Mouse (Mus musculus): ENCODE measurements around the gene Dmap1. TPM values are rescaled to one million over a fixed set of nuclear protein-coding genes. Genes with fewer than 3 reads are reported as not detected.
A peak's percentile ranks its signal among the peaks of the same experiment; 100 is the strongest.

The Dmap1 gene
- total RNA-seq, 1 experiment, result 53.6 TPM

GRCm38 (mm10) chr4:117708780-117709550 lies 26.9 kb upstream of the Dmap1 start:
- Histone ChIP-seq H3K4me3 (ENCODE audit: insufficient read depth in 1 of 2, low read depth in 1 of 2, low read length in 2 of 2, poor library complexity in 1 of 2, severe bottlenecking in 1 of 2) (no peak overlapping the region), H3K4me1 (ENCODE audit: control insufficient read depth in 2 of 2, insufficient read depth in 2 of 2, low read length in 2 of 2, poor library complexity in 1 of 2) (peaks cover 0 to 2% of the 10 kb centered on the region in 2 experiments; a peak in 1 of 4 replicates), H3K9me3 (ENCODE audit: control insufficient read depth, insufficient read depth, low read depth, low read length) (no peaks in the 10 kb centered on the region), H3K9ac (ENCODE audit: insufficient read depth, low read depth, low read length, poor library complexity, severe bottlenecking) (no peak overlapping the region), H3K36me3 (ENCODE audit: control insufficient read depth, insufficient read depth, low read length, poor library complexity, severe bottlenecking) (no peaks in the 10 kb centered on the region), H3K27ac (ENCODE audit: insufficient read depth, low read depth, low read length, poor library complexity, severe bottlenecking) (no peak overlapping the region)
- DNase-seq (ENCODE audit: low read depth, low spot score), result no peak
- in situ Hi-C loops (cut with MboI; ENCODE audit: low sequenced_read_pairs in 2 of 2, unreplicated experiment in 2 of 2), result no loop called here
- no peak for TF ChIP-seq ZNF384 (IDR thresholded peaks at IDR 0.05; ENCODE audit: low read depth, low read length)
- no peak for TF ChIP-seq CHD2 (IDR thresholded peaks at IDR 0.05; ENCODE audit: low read depth, low read length)
- TF ChIP-seq MAFK (IDR thresholded peaks at IDR 0.05; ENCODE audit: insufficient read depth, low read depth, low read length), result no peak
- no peak for TF ChIP-seq HCFC1 (IDR thresholded peaks at IDR 0.05; ENCODE audit: borderline replicate concordance, insufficient read depth, low read length)
- no peak for TF ChIP-seq ZC3H11A (IDR thresholded peaks at IDR 0.05; ENCODE audit: borderline replicate concordance, low read depth, low read length)

- DNase-seq (ENCODE audit: low read depth, low spot score), result peak; percentile 50
Observed at GRCm38 (mm10) chr4:117705361-117705760, 23.3 kb upstream of the Dmap1 start.

GRCm38 (mm10) chr4:117686354-117686753 lies 4.3 kb upstream of the Dmap1 start:
- H3K4me1 ChIP-seq (ENCODE audit: control insufficient read depth in 2 of 2, insufficient read depth in 2 of 2, low read length in 2 of 2, poor library complexity in 1 of 2), result no peaks in the 10 kb centered on the region
- no peaks in the 10 kb centered on the region for H3K36me3 ChIP-seq (ENCODE audit: control insufficient read depth, insufficient read depth, low read length, poor library complexity, severe bottlenecking)
- in situ Hi-C loops (cut with MboI; ENCODE audit: low sequenced_read_pairs in 2 of 2, unreplicated experiment in 2 of 2), result no loop called here
- no peak for DNase-seq (ENCODE audit: low read depth, low spot score)
- no peak overlapping the region for H3K27ac ChIP-seq (ENCODE audit: insufficient read depth, low read depth, low read length, poor library complexity, severe bottlenecking)
- H3K9ac ChIP-seq (ENCODE audit: insufficient read depth, low read depth, low read length, poor library complexity, severe bottlenecking), result no peak overlapping the region
- H3K4me3 ChIP-seq (ENCODE audit: insufficient read depth in 1 of 2, low read depth in 1 of 2, low read length in 2 of 2, poor library complexity in 1 of 2, severe bottlenecking in 1 of 2), result no peak overlapping the region
- TF ChIP-seq HCFC1 (IDR thresholded peaks at IDR 0.05; ENCODE audit: borderline replicate concordance, insufficient read depth, low read length), result no peak
- TF ChIP-seq ZC3H11A (IDR thresholded peaks at IDR 0.05; ENCODE audit: borderline replicate concordance, low read depth, low read length), result no peak
- TF ChIP-seq ZNF384 (IDR thresholded peaks at IDR 0.05; ENCODE audit: low read depth, low read length), result no peak
- TF ChIP-seq CHD2 (IDR thresholded peaks at IDR 0.05; ENCODE audit: low read depth, low read length), result no peak
- no peak for TF ChIP-seq MAFK (IDR thresholded peaks at IDR 0.05; ENCODE audit: insufficient read depth, low read depth, low read length)
- no peaks in the 10 kb centered on the region for H3K9me3 ChIP-seq (ENCODE audit: control insufficient read depth, insufficient read depth, low read depth, low read length)

More at GRCm38 (mm10) chr4:117705361-117705760, 23.3 kb upstream of the Dmap1 start:
- Histone ChIP-seq H3K36me3 (ENCODE audit: control insufficient read depth, insufficient read depth, low read length, poor library complexity, severe bottlenecking) (no peaks in the 10 kb centered on the region), H3K4me3 (ENCODE audit: insufficient read depth in 1 of 2, low read depth in 1 of 2, low read length in 2 of 2, poor library complexity in 1 of 2, severe bottlenecking in 1 of 2) (no peak overlapping the region), H3K27ac (ENCODE audit: insufficient read depth, low read depth, low read length, poor library complexity, severe bottlenecking) (no peak overlapping the region), H3K4me1 (ENCODE audit: control insufficient read depth in 2 of 2, insufficient read depth in 2 of 2, low read length in 2 of 2, poor library complexity in 1 of 2) (peaks cover 0 to 2% of the 10 kb centered on the region in 2 experiments; a peak in 1 of 4 replicates), H3K9me3 (ENCODE audit: control insufficient read depth, insufficient read depth, low read depth, low read length) (no peaks in the 10 kb centered on the region), H3K9ac (ENCODE audit: insufficient read depth, low read depth, low read length, poor library complexity, severe bottlenecking) (no peak overlapping the region)
- TF ChIP-seq MAFK (IDR thresholded peaks at IDR 0.05; ENCODE audit: insufficient read depth, low read depth, low read length) (no peak), CHD2 (IDR thresholded peaks at IDR 0.05; ENCODE audit: low read depth, low read length) (no peak), ZC3H11A (IDR thresholded peaks at IDR 0.05; ENCODE audit: borderline replicate concordance, low read depth, low read length) (peak; percentile 88)
- in situ Hi-C loops (cut with MboI; ENCODE audit: low sequenced_read_pairs in 2 of 2, unreplicated experiment in 2 of 2), result no loop called here

- Histone ChIP-seq H3K9ac (ENCODE audit: insufficient read depth, low read depth, low read length, poor library complexity, severe bottlenecking) (no peak overlapping the region), H3K4me1 (ENCODE audit: control insufficient read depth in 2 of 2, insufficient read depth in 2 of 2, low read length in 2 of 2, poor library complexity in 1 of 2) (no peaks in the 10 kb centered on the region), H3K36me3 (ENCODE audit: control insufficient read depth, insufficient read depth, low read length, poor library complexity, severe bottlenecking) (peaks cover 5% of the 10 kb centered on the region; the same call in 1 of the 2 replicates), H3K9me3 (ENCODE audit: control insufficient read depth, insufficient read depth, low read depth, low read length) (no peaks in the 10 kb centered on the region), H3K27ac (ENCODE audit: insufficient read depth, low read depth, low read length, poor library complexity, severe bottlenecking) (no peak overlapping the region), H3K4me3 (ENCODE audit: insufficient read depth in 1 of 2, low read depth in 1 of 2, low read length in 2 of 2, poor library complexity in 1 of 2, severe bottlenecking in 1 of 2) (no peak overlapping the region)
- in situ Hi-C loops (cut with MboI; ENCODE audit: low sequenced_read_pairs in 2 of 2, unreplicated experiment in 2 of 2), result no loop called here
- TF ChIP-seq HCFC1 (IDR thresholded peaks at IDR 0.05; ENCODE audit: borderline replicate concordance, insufficient read depth, low read length) (no peak), CHD2 (IDR thresholded peaks at IDR 0.05; ENCODE audit: low read depth, low read length) (no peak), ZNF384 (IDR thresholded peaks at IDR 0.05; ENCODE audit: low read depth, low read length) (no peak), MAFK (IDR thresholded peaks at IDR 0.05; ENCODE audit: insufficient read depth, low read depth, low read length) (no peak), ZC3H11A (IDR thresholded peaks at IDR 0.05; ENCODE audit: borderline replicate concordance, low read depth, low read length) (no peak)
- DNase-seq (ENCODE audit: low read depth, low spot score), result no peak
Observed at GRCm38 (mm10) chr4:117683048-117683768, 1.1 kb upstream of the Dmap1 start.

All from ES-E14 (cell line).